Mouse (Mus musculus): Measurements from ENCODE around the gene Rubcn. TPM values are rescaled to one million over a fixed set of nuclear protein-coding genes. Genes with fewer than 3 reads are reported as not detected.

Gene Rubcn
- total and polyA plus RNA-seq, 2 experiments from 2014 or later: 25.7 to 81.0 TPM

- TF ChIP-seq CTCF (IDR thresholded peaks at IDR 0.05; ENCODE audit: low read depth): no peak
- Histone ChIP-seq H3K27me3 (ENCODE audit: insufficient read depth, low read length) (no peaks in the 10 kb centered on the region), H3K36me3 (ENCODE audit: insufficient read depth) (no peaks in the 10 kb centered on the region), H3K4me3 (ENCODE audit: low read depth, low read length) (no peak overlapping the region), H3K9ac (no peak overlapping the region), H3K4me2 (ENCODE audit: low read depth) (no peak overlapping the region), H3K9me3 (ENCODE audit: low read length) (no peaks in the 10 kb centered on the region), H3K4me1 (ENCODE audit: insufficient read depth) (no peaks in the 10 kb centered on the region), H3K27ac (ENCODE audit: low read depth, low read length) (no peak overlapping the region)
- DNase-seq (peak; percentile 44), ATAC-seq (peak; percentile 27)
- WGBS: 61% methylated on average over 14 of the region's 14 CpGs
These were observed 80.7 kb downstream of the Rubcn start for GRCm38 (mm10) chr16:32796676-32797425.

- 86% methylated on average over 1 of the region's 1 CpGs for WGBS
- no peak overlapping the region for H3K9ac ChIP-seq
- TF ChIP-seq CTCF (IDR thresholded peaks at IDR 0.05; ENCODE audit: low read depth): no peak
- no peaks in the 10 kb centered on the region for H3K4me1 ChIP-seq (ENCODE audit: insufficient read depth)
- H3K9me3 ChIP-seq (ENCODE audit: low read length): no peaks in the 10 kb centered on the region
- no peak overlapping the region for H3K4me2 ChIP-seq (ENCODE audit: low read depth)
- no peak for ATAC-seq
- H3K36me3 ChIP-seq (ENCODE audit: insufficient read depth): no peaks in the 10 kb centered on the region
- H3K27ac ChIP-seq (ENCODE audit: low read depth, low read length): no peak overlapping the region
- H3K4me3 ChIP-seq (ENCODE audit: low read depth, low read length): no peak overlapping the region
- DNase-seq: no peak
- H3K27me3 ChIP-seq (ENCODE audit: insufficient read depth, low read length): no peaks in the 10 kb centered on the region
These were observed 82.4 kb downstream of the Rubcn start for GRCm38 (mm10) chr16:32795177-32795576.

GRCm38 (mm10) chr16:32790056-32790455, 87.5 kb downstream of the Rubcn start:
- H3K36me3 ChIP-seq (ENCODE audit: insufficient read depth): no peaks in the 10 kb centered on the region
- no peak for DNase-seq
- H3K4me3 ChIP-seq (ENCODE audit: low read depth, low read length): no peak overlapping the region
- H3K9me3 ChIP-seq (ENCODE audit: low read length): no peaks in the 10 kb centered on the region
- no peaks in the 10 kb centered on the region for H3K4me1 ChIP-seq (ENCODE audit: insufficient read depth)
- no peaks in the 10 kb centered on the region for H3K27me3 ChIP-seq (ENCODE audit: insufficient read depth, low read length)
- no peak overlapping the region for H3K27ac ChIP-seq (ENCODE audit: low read depth, low read length)
- no peak overlapping the region for H3K9ac ChIP-seq
- H3K4me2 ChIP-seq (ENCODE audit: low read depth): no peak overlapping the region
- no peak for TF ChIP-seq CTCF (IDR thresholded peaks at IDR 0.05; ENCODE audit: low read depth)
- no peak for ATAC-seq
- WGBS: 95% methylated on average over 5 of the region's 5 CpGs

- Histone ChIP-seq H3K36me3 (ENCODE audit: insufficient read depth) (no peaks in the 10 kb centered on the region), H3K27me3 (ENCODE audit: insufficient read depth, low read length) (no peaks in the 10 kb centered on the region), H3K4me1 (ENCODE audit: insufficient read depth) (no peaks in the 10 kb centered on the region), H3K9ac (no peak overlapping the region), H3K4me3 (ENCODE audit: low read depth, low read length) (no peak overlapping the region), H3K4me2 (ENCODE audit: low read depth) (no peak overlapping the region), H3K27ac (ENCODE audit: low read depth, low read length) (no peak overlapping the region), H3K9me3 (ENCODE audit: low read length) (no peaks in the 10 kb centered on the region)
- ATAC-seq (peak; percentile 42; the same call in 1 of the 2 replicates), DNase-seq (peak; percentile 54)
- TF ChIP-seq CTCF (IDR thresholded peaks at IDR 0.05; ENCODE audit: low read depth): no peak
- 66% methylated on average over 13 of the region's 13 CpGs for WGBS
These were observed 92.7 kb downstream of the Rubcn start for GRCm38 (mm10) chr16:32784840-32785239.

GRCm38 (mm10) chr16:32783324-32784062, 94.1 kb downstream of the Rubcn start:
- ATAC-seq (0 out of 2 replicates have a peak, but pooled peaks have one; percentile 47), DNase-seq (peak; percentile 25)
- Histone ChIP-seq H3K27me3 (ENCODE audit: insufficient read depth, low read length) (no peaks in the 10 kb centered on the region), H3K4me2 (ENCODE audit: low read depth) (no peak overlapping the region), H3K9me3 (ENCODE audit: low read length) (no peaks in the 10 kb centered on the region), H3K36me3 (ENCODE audit: insufficient read depth) (no peaks in the 10 kb centered on the region), H3K27ac (ENCODE audit: low read depth, low read length) (no peak overlapping the region), H3K9ac (no peak overlapping the region), H3K4me3 (ENCODE audit: low read depth, low read length) (no peak overlapping the region), H3K4me1 (ENCODE audit: insufficient read depth) (no peaks in the 10 kb centered on the region)
- TF ChIP-seq CTCF (IDR thresholded peaks at IDR 0.05; ENCODE audit: low read depth): no peak
- 32% methylated on average over 5 of the region's 5 CpGs for WGBS

GRCm38 (mm10) chr16:32778956-32779355, 98.6 kb downstream of the Rubcn start:
- TF ChIP-seq CTCF (IDR thresholded peaks at IDR 0.05; ENCODE audit: low read depth): no peak
- ATAC-seq (no peak), DNase-seq (no peak)
- Histone ChIP-seq H3K4me3 (ENCODE audit: low read depth, low read length) (no peak overlapping the region), H3K9ac (no peak overlapping the region), H3K27me3 (ENCODE audit: insufficient read depth, low read length) (no peaks in the 10 kb centered on the region), H3K36me3 (ENCODE audit: insufficient read depth) (no peaks in the 10 kb centered on the region), H3K27ac (ENCODE audit: low read depth, low read length) (no peak overlapping the region), H3K9me3 (ENCODE audit: low read length) (no peaks in the 10 kb centered on the region), H3K4me1 (ENCODE audit: insufficient read depth) (no peaks in the 10 kb centered on the region), H3K4me2 (ENCODE audit: low read depth) (no peak overlapping the region)
- WGBS: 69% methylated on average over 8 of the region's 8 CpGs

- Histone ChIP-seq H3K27me3 (ENCODE audit: insufficient read depth, low read length) (no peaks in the 10 kb centered on the region), H3K4me2 (ENCODE audit: low read depth) (no peak overlapping the region), H3K36me3 (ENCODE audit: insufficient read depth) (no peaks in the 10 kb centered on the region), H3K9me3 (ENCODE audit: low read length) (no peaks in the 10 kb centered on the region), H3K9ac (no peak overlapping the region), H3K27ac (ENCODE audit: low read depth, low read length) (no peak overlapping the region), H3K4me1 (ENCODE audit: insufficient read depth) (no peaks in the 10 kb centered on the region), H3K4me3 (ENCODE audit: low read depth, low read length) (no peak overlapping the region)
- WGBS: 87% methylated on average over 10 of the region's 10 CpGs
- TF ChIP-seq CTCF (IDR thresholded peaks at IDR 0.05; ENCODE audit: low read depth): no peak
- DNase-seq (no peak), ATAC-seq (no peak)
These were observed 100.9 kb downstream of the Rubcn start for GRCm38 (mm10) chr16:32776676-32777075.

Other genes with a start within 250 kb of the Rubcn start
- gene Tnk2, start 233.9 kb downstream of the Rubcn start, total RNA-seq (2014; rRNA removed): 48.4 and 55.3 TPM in 2 replicates
- 10.3 and 13.2 TPM in 2 replicates for gene Tnk2, start 233.9 kb downstream of the Rubcn start, polyA plus RNA-seq (2015; fragmentation: Nextera tagmentation; extraction: Ambion mirVana)
- not detected in 2 replicates for gene Muc4, start 141.9 kb downstream of the Rubcn start, total RNA-seq (2014; rRNA removed)
- not detected in 2 replicates for gene Muc4, start 141.9 kb downstream of the Rubcn start, polyA plus RNA-seq (2015; fragmentation: Nextera tagmentation; extraction: Ambion mirVana)
- gene Muc20, start 80.3 kb downstream of the Rubcn start, total RNA-seq (2014; rRNA removed): not detected in 2 replicates
- not detected in 2 replicates for gene Muc20, start 80.3 kb downstream of the Rubcn start, polyA plus RNA-seq (2015; fragmentation: Nextera tagmentation; extraction: Ambion mirVana)
- gene Smbd1, start 67.3 kb downstream of the Rubcn start, total RNA-seq (2014; rRNA removed): not detected in 2 replicates
- not detected in 2 replicates for gene Smbd1, start 67.3 kb downstream of the Rubcn start, polyA plus RNA-seq (2015; fragmentation: Nextera tagmentation; extraction: Ambion mirVana)
- 121 and 142 TPM in 2 replicates for gene Fyttd1, start 266 bp downstream of the Rubcn start, total RNA-seq (2014; rRNA removed)
- 119 and 129 TPM in 2 replicates for gene Fyttd1, start 266 bp downstream of the Rubcn start, polyA plus RNA-seq (2015; fragmentation: Nextera tagmentation; extraction: Ambion mirVana)
- gene Lrch3, start 36.3 kb upstream of the Rubcn start, total RNA-seq (2014; rRNA removed): 41.5 and 50.3 TPM in 2 replicates
- 10.6 and 19.6 TPM in 2 replicates for gene Lrch3, start 36.3 kb upstream of the Rubcn start, polyA plus RNA-seq (2015; fragmentation: Nextera tagmentation; extraction: Ambion mirVana)
- gene Iqcg, start 178.5 kb upstream of the Rubcn start, total RNA-seq (2014; rRNA removed): 4.6 and 8.3 TPM in 2 replicates
- 3.3 and 6.0 TPM in 2 replicates for gene Iqcg, start 178.5 kb upstream of the Rubcn start, polyA plus RNA-seq (2015; fragmentation: Nextera tagmentation; extraction: Ambion mirVana)
- gene Rpl35a, start 178.7 kb upstream of the Rubcn start, total RNA-seq (2014; rRNA removed): 721 and 854 TPM in 2 replicates
- gene Rpl35a, start 178.7 kb upstream of the Rubcn start, polyA plus RNA-seq (2015; fragmentation: Nextera tagmentation; extraction: Ambion mirVana): 482 and 654 TPM in 2 replicates
- gene Lmln, start 184.8 kb upstream of the Rubcn start, total RNA-seq (2014; rRNA removed): 7.3 and 16.6 TPM in 2 replicates
- gene Lmln, start 184.8 kb upstream of the Rubcn start, polyA plus RNA-seq (2015; fragmentation: Nextera tagmentation; extraction: Ambion mirVana): 0.87 and 3.0 TPM in 2 replicates